Mouse (Mus musculus) urinary bladder, adult 2 months (tissue): ENCODE data around the gene Lrguk. TPM values are rescaled to one million over a fixed set of nuclear protein-coding genes. Genes with fewer than 3 reads are reported as not detected.

Source experiments
- DNase-seq: peaks from one replicate; pipeline ENCODE4 v3.0.0; 2022; ENCODE audit warnings: low spot score
- polyA plus RNA-seq: library from polyadenylated mRNA; depleted of rRNA; stranded (reverse); fragments of >200 nt; gene quantifications from 2 replicates; pipeline ENCODE4 v1.2.3, GENCODE M21; 2012

Gene Lrguk
- polyA plus RNA-seq, 1 experiment = 0.10 TPM

- no peak for DNase-seq
Observed at GRCm38 (mm10) chr6:34146042-34146441, 116.8 kb downstream of the Lrguk start.

- DNase-seq = no peak
Observed at GRCm38 (mm10) chr6:34148021-34148420, 118.8 kb downstream of the Lrguk start.

- DNase-seq = no peak
Observed at GRCm38 (mm10) chr6:34148639-34149038, 119.4 kb downstream of the Lrguk start.

GRCm38 (mm10) chr6:34149066-34149465 is 119.8 kb downstream of the Lrguk start:
- DNase-seq = no peak

GRCm38 (mm10) chr6:34149821-34150220 is 120.6 kb downstream of the Lrguk start:
- DNase-seq = no peak

- DNase-seq = no peak
Observed at GRCm38 (mm10) chr6:34153069-34154052, 124.1 kb downstream of the Lrguk start.

GRCm38 (mm10) chr6:34154202-34154601 is 125.0 kb downstream of the Lrguk start:
- DNase-seq = no peak

- no peak for DNase-seq
Observed at GRCm38 (mm10) chr6:34155137-34155804, 126.0 kb downstream of the Lrguk start.

- DNase-seq = no peak
Observed at GRCm38 (mm10) chr6:34156057-34156456, 126.8 kb downstream of the Lrguk start.

GRCm38 (mm10) chr6:34156841-34157748 is 127.8 kb downstream of the Lrguk start:
- DNase-seq = no peak

GRCm38 (mm10) chr6:34159998-34160815 is 131.0 kb downstream of the Lrguk start:
- no peak for DNase-seq

GRCm38 (mm10) chr6:34160816-34161310 is 131.6 kb downstream of the Lrguk start:
- no peak for DNase-seq

GRCm38 (mm10) chr6:34161511-34161910 is 132.3 kb downstream of the Lrguk start:
- no peak for DNase-seq

- DNase-seq = no peak
Observed at GRCm38 (mm10) chr6:34162607-34163006, 133.4 kb downstream of the Lrguk start.

GRCm38 (mm10) chr6:34163014-34163413 is 133.8 kb downstream of the Lrguk start:
- no peak for DNase-seq

- no peak for DNase-seq
Observed at GRCm38 (mm10) chr6:34168834-34169233, 139.6 kb downstream of the Lrguk start.

- no peak for DNase-seq
Observed at GRCm38 (mm10) chr6:34170844-34171494, 141.7 kb downstream of the Lrguk start.

- no peak for DNase-seq
Observed at GRCm38 (mm10) chr6:34171748-34172457, 142.7 kb downstream of the Lrguk start.

GRCm38 (mm10) chr6:34173251-34173650 is 144.0 kb downstream of the Lrguk start:
- no peak for DNase-seq
